Mouse (Mus musculus) testis, adult 2 months (tissue): ENCODE results near the gene Ushbp1. TPM values are rescaled to one million over a fixed set of nuclear protein-coding genes. Genes with fewer than 3 reads are reported as not detected.

Experiments
- polyA plus RNA-seq: library from polyadenylated mRNA; depleted of rRNA; stranded (reverse); fragments of >200 nt; gene quantifications from 2 replicates; pipeline ENCODE4 v1.2.3, GENCODE M21; 2012; rRNA removed

Gene Ushbp1
- polyA plus RNA-seq, 1 experiment, result 1.3 TPM

Other genes starting within 250 kb of the Ushbp1 start
- 8.2 and 8.8 TPM in 2 replicates for gene Myo9b, start 123.1 kb downstream of the Ushbp1 start, polyA plus RNA-seq
- 4.1 and 4.5 TPM in 2 replicates for gene Haus8, start 122.9 kb downstream of the Ushbp1 start, polyA plus RNA-seq
- gene Use1, start 29.0 kb downstream of the Ushbp1 start, polyA plus RNA-seq, result 158 and 169 TPM in 2 replicates
- 36.5 and 45.0 TPM in 2 replicates for gene Ocel1, start 24.5 kb downstream of the Ushbp1 start, polyA plus RNA-seq
- gene Nr2f6, start 13.8 kb downstream of the Ushbp1 start, polyA plus RNA-seq, result 10.2 and 10.8 TPM in 2 replicates
- 70.6 and 76.6 TPM in 2 replicates for gene Babam1, start 1.1 kb upstream of the Ushbp1 start, polyA plus RNA-seq
- gene Ankle1, start 10.2 kb upstream of the Ushbp1 start, polyA plus RNA-seq, result 1.9 and 2.3 TPM in 2 replicates
- gene Abhd8, start 67.9 kb upstream of the Ushbp1 start, polyA plus RNA-seq, result 231 and 283 TPM in 2 replicates
- 14.2 and 19.5 TPM in 2 replicates for gene Mrpl34, start 69.2 kb upstream of the Ushbp1 start, polyA plus RNA-seq
- 136 and 152 TPM in 2 replicates for gene Dda1, start 73.4 kb upstream of the Ushbp1 start, polyA plus RNA-seq
- gene Ano8, start 90.2 kb upstream of the Ushbp1 start, polyA plus RNA-seq, result 0.99 and 1.2 TPM in 2 replicates
- 6.1 and 6.3 TPM in 2 replicates for gene Gtpbp3, start 92.3 kb upstream of the Ushbp1 start, polyA plus RNA-seq
- 0.95 and 2.4 TPM in 2 replicates for gene Plvap, start 116.0 kb upstream of the Ushbp1 start, polyA plus RNA-seq
- 0.05 TPM in 1 of 2 replicates, not detected in the other for gene Ccdc194, start 129.9 kb upstream of the Ushbp1 start, polyA plus RNA-seq
- gene Bst2, start 141.7 kb upstream of the Ushbp1 start, polyA plus RNA-seq, result 16.0 and 19.8 TPM in 2 replicates
- gene Mvb12a, start 147.1 kb upstream of the Ushbp1 start, polyA plus RNA-seq, result 55.1 and 61.7 TPM in 2 replicates
- gene Tmem221, start 163.1 kb upstream of the Ushbp1 start, polyA plus RNA-seq, result 0.86 and 0.88 TPM in 2 replicates
- 0.29 and 0.47 TPM in 2 replicates for gene Nxnl1, start 170.8 kb upstream of the Ushbp1 start, polyA plus RNA-seq
- 72.5 and 82.1 TPM in 2 replicates for gene Slc27a1, start 173.1 kb upstream of the Ushbp1 start, polyA plus RNA-seq
- gene Pgls, start 196.4 kb upstream of the Ushbp1 start, polyA plus RNA-seq, result 88.4 and 93.6 TPM in 2 replicates
- gene Fam129c, start 201.8 kb upstream of the Ushbp1 start, polyA plus RNA-seq, result 2.2 and 3.9 TPM in 2 replicates
- gene Colgalt1, start 215.2 kb upstream of the Ushbp1 start, polyA plus RNA-seq, result 31.0 and 37.4 TPM in 2 replicates